Mouse (Mus musculus): Measurements from ENCODE around the gene Zcchc24. TPM values are rescaled to one million over a fixed set of nuclear protein-coding genes. Genes with fewer than 3 reads are reported as not detected.

Zcchc24 gene
- total RNA-seq, 2 experiments from 2014 or later: 34.2 to 34.8 TPM

- DNase-seq: no peak
- intact Hi-C loops (cut with DNase I): no loop called here
Observed at GRCm38 (mm10) chr14:25780601-25781000, 11.8 kb upstream of the Zcchc24 start.

DNA sequence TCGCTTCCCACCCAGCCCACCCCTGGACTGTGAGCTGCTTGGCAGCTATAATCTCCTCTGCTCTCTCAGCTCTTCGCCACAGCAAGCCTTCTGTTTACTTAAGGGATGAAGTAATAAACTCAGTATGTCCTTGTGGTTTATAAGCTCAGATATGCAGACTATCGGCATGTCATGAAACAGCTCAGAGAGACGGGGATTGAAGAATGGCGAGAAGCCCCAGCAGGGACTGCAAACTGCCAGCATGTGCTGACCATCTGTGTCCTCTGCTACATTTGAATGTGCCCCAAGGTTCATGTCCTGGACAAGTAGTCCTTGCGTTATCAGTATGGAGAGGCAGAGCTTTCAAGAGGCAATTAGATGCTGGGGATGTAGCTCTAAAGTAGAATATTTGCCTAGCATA, 7.5 kb upstream of the Zcchc24 start:
- intact Hi-C loops (cut with DNase I): no loop called here
- DNase-seq: no peak

DNA sequence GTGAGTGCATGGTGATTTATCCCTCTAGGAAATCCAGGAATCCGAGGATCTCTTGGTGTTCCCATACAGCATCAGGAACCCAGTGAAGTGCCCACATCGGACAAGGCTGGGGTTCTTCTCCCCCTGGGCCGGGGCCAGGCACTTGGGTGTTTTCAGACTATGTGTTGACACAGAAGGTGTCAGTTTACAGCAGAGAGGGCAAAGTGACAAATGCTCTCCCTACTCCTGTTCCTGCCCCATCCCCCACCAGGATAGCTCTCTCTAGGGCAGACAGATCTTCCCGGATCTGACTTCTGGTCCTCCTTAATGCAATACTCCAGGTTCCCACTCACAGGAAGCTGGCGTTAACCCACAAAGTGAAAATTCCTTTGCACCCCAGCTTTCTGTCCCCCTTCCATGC, 5.3 kb upstream of the Zcchc24 start:
- no peak for DNase-seq
- intact Hi-C loops (cut with DNase I): no loop called here

GRCm38 (mm10) chr14:25773039-25773438, 4.2 kb upstream of the Zcchc24 start:
- DNase-seq: no peak
- intact Hi-C loops (cut with DNase I): no loop called here

GRCm38 (mm10) chr14:25769626-25770306, 927 bp upstream of the Zcchc24 start:
- no peak for DNase-seq
- intact Hi-C loops (cut with DNase I): no loop called here

- peak; percentile 51 for DNase-seq
- intact Hi-C loops (cut with DNase I): no loop called here
Observed at GRCm38 (mm10) chr14:25768261-25768893, 462 bp downstream of the Zcchc24 start.

GRCm38 (mm10) chr14:25767725-25768203, 1.1 kb downstream of the Zcchc24 start:
- DNase-seq: no peak
- intact Hi-C loops (cut with DNase I): no loop called here

DNA sequence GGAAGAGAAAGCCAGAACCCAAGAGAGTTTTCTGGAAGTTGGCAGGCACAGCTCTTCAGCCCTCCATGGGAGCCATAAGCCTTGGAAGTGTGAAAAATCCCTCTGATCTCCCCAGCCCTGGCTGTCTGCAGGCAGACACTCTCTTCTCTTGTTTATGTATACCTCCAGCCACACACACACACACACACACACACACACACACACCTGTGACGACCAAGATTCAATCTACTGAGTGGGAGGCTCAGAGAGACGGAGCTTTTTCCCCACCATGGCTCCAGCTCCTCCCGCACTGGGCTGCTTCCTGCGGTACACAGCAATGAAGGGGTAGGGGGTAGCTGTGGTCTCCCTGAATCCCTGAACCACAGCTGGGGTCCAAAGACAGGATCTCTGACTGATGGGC, 2.4 kb downstream of the Zcchc24 start:
- intact Hi-C loops (cut with DNase I): no loop called here
- DNase-seq: no peak

DNA sequence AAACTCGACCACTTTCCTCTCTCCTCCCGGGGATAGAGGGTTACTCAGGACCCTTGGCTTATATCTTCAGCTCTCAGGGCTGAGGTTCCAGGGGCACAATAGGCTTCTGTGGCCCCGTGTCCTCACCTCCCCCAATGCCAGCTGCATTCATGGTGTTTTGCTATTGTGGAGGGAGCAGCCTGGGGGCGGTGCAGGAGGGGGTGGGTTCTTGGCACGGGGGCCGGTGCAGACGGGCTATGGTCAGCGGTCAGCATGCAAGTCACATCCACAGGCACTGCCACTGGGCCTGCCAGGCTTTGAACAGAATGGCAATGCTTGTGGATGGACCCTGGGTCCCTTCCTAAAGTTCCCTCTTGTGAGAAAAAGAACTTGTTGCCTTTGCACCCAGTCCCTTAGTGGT, 2.9 kb downstream of the Zcchc24 start:
- peak; percentile 87 for DNase-seq
- intact Hi-C loops (cut with DNase I): no loop called here

DNA sequence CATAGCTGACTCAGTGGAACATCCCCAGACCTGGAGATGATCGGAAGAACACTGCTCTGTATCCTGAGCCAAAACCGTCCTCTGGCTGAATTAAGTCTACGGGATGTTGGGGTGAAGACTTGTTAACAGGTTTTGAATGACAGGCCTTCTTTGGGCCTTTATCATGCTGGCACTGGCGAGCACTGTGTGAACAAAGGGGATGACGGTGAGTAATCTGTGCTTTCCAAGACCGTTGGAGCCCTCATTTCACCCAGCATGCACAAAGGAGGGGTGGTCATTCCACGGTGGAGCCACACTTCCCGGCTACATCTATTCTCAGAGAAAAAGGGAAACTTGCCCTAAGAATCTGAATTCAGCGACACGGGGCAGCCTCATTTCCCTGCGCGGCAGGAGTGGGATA, 3.7 kb downstream of the Zcchc24 start:
- DNase-seq: no peak
- intact Hi-C loops (cut with DNase I): no loop called here

GRCm38 (mm10) chr14:25761184-25761583, 7.7 kb downstream of the Zcchc24 start:
- intact Hi-C loops (cut with DNase I): no loop called here
- no peak for DNase-seq

DNA sequence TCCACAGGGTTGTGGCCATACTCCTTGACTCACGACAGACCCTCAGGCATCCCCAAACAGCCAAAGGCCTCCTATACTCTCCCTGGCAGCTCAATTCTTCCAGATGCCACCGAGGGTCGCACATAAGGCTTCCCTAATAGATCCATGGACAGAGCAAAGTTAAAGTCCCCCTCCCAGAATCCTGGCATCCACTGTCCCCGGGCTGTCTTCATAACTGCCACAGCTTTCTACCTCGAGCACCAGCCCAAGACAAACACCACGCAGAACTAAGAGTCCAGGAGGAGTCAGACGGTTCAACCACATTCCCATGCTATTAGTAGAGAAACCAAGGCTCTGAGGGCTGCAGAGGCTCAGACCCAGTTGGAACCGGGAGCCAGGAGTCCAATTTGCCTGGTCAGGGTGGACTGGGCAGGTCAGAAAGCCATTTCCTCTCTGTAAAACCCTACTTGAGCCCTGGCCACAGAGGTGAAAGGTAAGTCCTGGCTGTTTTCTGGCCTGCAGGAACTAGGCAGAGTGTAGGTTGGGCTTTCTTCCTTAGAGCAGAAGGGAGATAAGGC, 8.8 kb downstream of the Zcchc24 start:
- intact Hi-C loops (cut with DNase I): no loop called here
- DNase-seq: no peak

DNA sequence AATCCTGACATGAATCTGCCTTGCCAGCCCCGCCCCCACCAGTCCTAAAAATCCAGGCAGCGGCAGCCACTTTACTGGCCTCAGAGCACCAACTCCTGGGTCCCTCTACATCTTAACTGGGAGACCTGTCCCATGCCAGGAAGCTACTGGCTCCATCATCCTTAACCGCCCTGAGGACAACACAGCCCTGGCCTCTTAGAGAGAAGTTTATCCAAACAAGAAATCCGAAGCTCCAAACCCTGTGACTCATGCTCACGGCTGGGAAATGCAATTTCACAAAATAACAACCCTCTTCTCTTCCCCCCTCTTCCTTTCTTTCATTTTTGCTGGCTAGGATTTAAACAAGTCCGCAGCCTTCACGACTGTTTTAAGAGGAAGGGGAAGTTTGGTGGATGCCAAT, 9.3 kb downstream of the Zcchc24 start:
- intact Hi-C loops (cut with DNase I): no loop called here
- DNase-seq: no peak

- intact Hi-C loops (cut with DNase I): no loop called here
Observed at GRCm38 (mm10) chr14:25757917-25758316, 10.9 kb downstream of the Zcchc24 start.

GRCm38 (mm10) chr14:25756385-25756990, 12.4 kb downstream of the Zcchc24 start:
- no peak for DNase-seq
- intact Hi-C loops (cut with DNase I): no loop called here

More at GRCm38 (mm10) chr14:25757917-25758316, 10.9 kb downstream of the Zcchc24 start:
- no peak for DNase-seq

- no peak for DNase-seq
- intact Hi-C loops (cut with DNase I): no loop called here
Observed at GRCm38 (mm10) chr14:25755541-25755940, 13.3 kb downstream of the Zcchc24 start.

DNA sequence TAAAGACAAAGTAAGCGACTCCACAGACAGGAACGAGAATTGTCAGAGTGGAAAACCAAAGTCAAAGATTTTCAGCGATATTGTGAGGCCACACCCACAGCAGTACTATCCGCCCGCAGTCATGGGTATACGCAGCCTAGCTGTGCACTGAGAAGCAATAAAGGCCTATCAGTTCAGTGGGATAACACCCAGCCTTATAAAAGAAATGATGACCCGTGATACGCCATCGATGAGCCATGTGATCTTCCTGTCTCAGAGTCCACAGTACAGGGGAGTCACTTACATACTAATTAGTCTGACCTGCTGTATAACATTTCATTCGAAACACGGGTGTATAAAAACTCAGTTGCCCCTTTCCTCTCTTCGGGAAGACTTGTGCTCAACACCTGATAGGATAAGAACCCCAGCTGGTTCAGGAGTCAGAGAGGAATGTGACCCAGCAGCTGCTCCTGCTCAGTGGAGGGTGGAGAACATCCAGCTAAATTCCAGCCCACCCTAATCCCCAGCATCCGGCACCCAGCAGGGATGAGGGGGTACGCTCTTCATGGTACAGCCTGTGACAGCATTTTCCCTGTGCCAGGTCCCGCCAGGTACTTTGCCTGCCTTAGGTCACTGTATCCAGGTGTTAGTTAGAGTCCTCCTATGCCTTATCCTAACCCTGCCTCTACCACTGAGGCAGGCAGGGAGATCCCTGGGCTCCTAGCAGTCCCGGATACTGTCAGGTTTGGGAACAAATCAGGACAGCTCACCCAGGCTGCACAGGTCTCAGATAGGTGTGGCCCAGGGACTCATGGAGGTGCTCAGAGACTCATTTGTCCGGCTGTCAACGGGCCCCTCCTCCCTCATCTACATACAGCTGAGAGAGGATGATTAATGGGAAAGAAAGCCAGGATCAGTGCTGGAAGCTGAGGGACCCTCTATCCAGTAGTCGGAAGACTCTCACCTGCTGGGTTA, 14.0 kb downstream of the Zcchc24 start:
- DNase-seq: no peak
- intact Hi-C loops (cut with DNase I): no loop called here

DNA sequence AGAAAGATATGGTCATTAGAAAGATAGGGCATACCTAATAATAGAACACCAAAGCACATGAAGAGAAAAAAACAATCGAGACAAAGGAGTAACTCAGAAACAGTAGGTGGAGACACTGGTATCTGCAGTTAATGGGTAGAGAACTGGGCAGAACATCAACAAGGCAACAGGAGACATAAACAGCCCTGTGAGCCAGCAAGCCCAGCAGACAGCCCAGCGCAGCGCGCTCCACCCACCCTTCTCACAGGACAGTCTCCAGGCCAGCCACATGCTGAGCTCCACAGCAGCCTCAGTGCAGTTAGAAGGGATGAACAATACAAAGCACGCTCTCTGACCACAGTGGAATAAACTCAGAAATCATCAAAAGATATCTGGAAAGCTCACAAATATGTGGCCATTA, 15.8 kb downstream of the Zcchc24 start:
- intact Hi-C loops (cut with DNase I): no loop called here
- no peak for DNase-seq

- intact Hi-C loops (cut with DNase I): no loop called here
- DNase-seq: no peak
Observed at GRCm38 (mm10) chr14:25751067-25751466, 17.8 kb downstream of the Zcchc24 start.

DNA sequence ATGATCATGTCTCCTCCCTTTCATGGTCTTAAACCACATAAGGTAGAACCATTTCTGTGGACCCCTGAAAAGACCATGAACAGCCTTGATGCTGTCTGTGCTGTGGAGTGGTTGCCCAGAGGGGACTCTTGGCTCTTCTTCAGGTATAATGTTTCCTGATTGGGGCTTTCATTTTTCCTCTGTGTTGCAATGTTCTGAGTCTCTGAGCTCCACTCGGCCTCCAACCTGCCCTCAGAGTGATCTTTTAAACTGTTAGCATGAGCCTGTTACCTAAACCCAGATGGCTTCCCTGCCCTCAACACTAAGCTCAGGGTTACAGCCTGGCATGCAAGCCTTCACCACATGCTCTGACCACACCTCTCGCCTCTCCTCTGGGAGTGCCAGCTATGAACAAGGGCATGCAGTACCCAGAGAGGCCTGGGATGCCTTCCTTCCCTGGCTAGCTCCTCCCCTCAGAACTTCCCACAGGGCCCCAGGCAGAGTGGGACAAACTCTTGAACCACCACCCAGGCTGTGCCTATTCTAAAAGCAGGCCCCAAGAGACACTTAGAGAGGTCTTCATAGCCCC, 18.3 kb downstream of the Zcchc24 start:
- DNase-seq: no peak
- intact Hi-C loops (cut with DNase I): no loop called here
